Mouse (Mus musculus) embryonic stem cell, embryonic (primary cell): Measurements from ENCODE around the gene Ptprd.

ENCODE experiments used
- CTCF ChIA-PET, 4 experiments: fragments of 300-600 bp in 2 of 4; fragments of 350-600 bp in 2 of 4; sonication (Branson Sonifier 250); formaldehyde crosslinking; loops; one replicate each; lab custom pipeline; 2022; ENCODE audit warnings: inconsistent platforms in 2 of 4; lab: Charles Lee
- POLR2A ChIA-PET, 4 experiments: fragments of 300-600 bp in 2 of 4; fragments of 350-600 bp in 2 of 4; sonication (Branson Sonifier 250); formaldehyde crosslinking; loops; one replicate each; lab custom pipeline; 2022; ENCODE audit warnings: antibody characterized with exemption in 4 of 4, inconsistent platforms in 1 of 4; lab: Charles Lee

Ptprd gene

DNA sequence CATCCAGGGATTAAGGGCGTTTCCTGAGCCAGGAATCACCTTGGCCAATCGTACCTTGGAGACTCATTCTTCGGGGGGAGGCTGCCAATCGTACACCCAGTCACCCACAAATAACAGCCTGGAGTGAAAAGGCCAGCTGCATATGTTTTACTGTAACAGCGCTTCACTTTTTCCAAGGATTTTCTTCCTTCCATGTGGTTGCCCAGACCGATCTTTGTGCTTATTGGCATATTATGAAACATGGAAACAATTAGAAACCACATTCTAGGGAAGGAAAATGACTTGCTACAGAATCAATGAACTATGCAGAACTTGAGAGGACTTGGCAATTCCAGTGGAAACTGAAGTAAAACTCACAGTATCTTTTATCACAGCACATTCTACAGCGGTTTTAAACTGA lies 2218.7 kb downstream of the Ptprd start:
- ChIA-PET POLR2A (no interaction called here), CTCF (no interaction called here)

DNA sequence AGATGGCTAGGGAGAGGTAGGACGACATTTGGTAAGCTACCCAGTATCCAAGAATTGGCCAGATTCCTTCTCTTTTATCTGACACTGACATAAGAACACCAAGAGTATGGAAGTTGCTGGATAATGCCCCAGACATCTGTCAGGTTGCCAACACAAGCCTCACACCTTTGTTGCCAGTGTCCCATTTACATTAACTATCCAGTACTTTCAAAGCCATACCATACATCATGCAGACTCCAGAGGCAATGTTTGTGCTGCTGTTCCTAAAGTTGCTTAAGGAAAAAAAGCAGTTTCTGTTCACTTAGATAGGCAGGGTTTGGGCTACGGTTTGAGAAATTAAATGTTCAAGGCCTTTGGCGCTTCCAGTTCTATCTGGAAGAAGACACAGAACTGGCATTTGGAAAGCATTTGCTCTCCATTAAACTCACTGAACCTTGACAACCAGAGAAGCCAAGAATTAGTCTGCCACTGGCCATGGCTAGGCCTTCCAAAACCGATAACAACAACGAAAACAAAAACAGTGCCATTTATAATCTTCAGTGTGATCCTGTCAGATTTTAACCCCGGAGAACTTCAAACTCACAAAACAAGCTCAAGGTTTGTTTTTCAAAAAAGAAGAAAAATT lies 2220.0 kb downstream of the Ptprd start:
- ChIA-PET CTCF (no interaction called here), POLR2A (interaction anchor here in 1 of 4 experiments (0.7 kb wide), 1 partner anchor 19 kb away, joined by 4 read pairs; no protein-coding TSS in a partner anchor)

GRCm38 (mm10) chr4:75974728-75975127 lies 2237.0 kb downstream of the Ptprd start:
- CTCF ChIA-PET = no interaction called here

GRCm38 (mm10) chr4:75973322-75973721 lies 2238.4 kb downstream of the Ptprd start:
- ChIA-PET CTCF (no interaction called here), POLR2A (no interaction called here)

More at GRCm38 (mm10) chr4:75974728-75975127, 2237.0 kb downstream of the Ptprd start:
- POLR2A ChIA-PET = interaction anchor here in 1 of 4 experiments (0.5 kb wide), 1 partner anchor 13 kb away, joined by 3 read pairs; no protein-coding TSS in a partner anchor

GRCm38 (mm10) chr4:75969961-75970360 lies 2241.8 kb downstream of the Ptprd start:
- POLR2A ChIA-PET = no interaction called here

GRCm38 (mm10) chr4:75968618-75969017 lies 2243.1 kb downstream of the Ptprd start:
- POLR2A ChIA-PET = no interaction called here
- CTCF ChIA-PET = no interaction called here

More at GRCm38 (mm10) chr4:75969961-75970360, 2241.8 kb downstream of the Ptprd start:
- CTCF ChIA-PET = no interaction called here

GRCm38 (mm10) chr4:75965810-75966209 lies 2246.0 kb downstream of the Ptprd start:
- POLR2A ChIA-PET = no interaction called here

DNA sequence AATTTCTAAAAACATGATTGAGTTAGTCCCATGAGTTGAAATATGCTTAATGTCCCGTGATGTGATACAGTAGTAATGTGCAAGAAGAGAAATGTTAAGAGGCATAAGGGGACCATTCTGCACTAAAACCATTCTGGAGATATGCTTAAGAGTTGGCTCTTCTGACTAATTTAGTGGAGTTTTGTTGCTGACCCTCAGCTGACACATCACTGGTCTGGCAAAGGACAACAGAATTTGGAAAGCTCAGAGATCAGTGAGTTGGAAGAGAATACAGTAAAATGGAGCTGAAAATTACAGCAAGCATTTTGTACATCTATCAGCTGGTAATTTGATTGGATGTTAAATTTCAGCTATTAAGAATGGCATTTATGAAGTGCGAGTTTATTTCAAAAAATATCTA lies 2248.8 kb downstream of the Ptprd start:
- POLR2A ChIA-PET = interaction anchor here in 1 of 4 experiments (0.6 kb wide), 1 partner anchor 561 kb away, joined by 5 read pairs; no protein-coding TSS in a partner anchor
- CTCF ChIA-PET = no interaction called here

More at GRCm38 (mm10) chr4:75965810-75966209, 2246.0 kb downstream of the Ptprd start:
- CTCF ChIA-PET = no interaction called here

GRCm38 (mm10) chr4:75961865-75962264 lies 2249.9 kb downstream of the Ptprd start:
- POLR2A ChIA-PET = no interaction called here
- CTCF ChIA-PET = no interaction called here

DNA sequence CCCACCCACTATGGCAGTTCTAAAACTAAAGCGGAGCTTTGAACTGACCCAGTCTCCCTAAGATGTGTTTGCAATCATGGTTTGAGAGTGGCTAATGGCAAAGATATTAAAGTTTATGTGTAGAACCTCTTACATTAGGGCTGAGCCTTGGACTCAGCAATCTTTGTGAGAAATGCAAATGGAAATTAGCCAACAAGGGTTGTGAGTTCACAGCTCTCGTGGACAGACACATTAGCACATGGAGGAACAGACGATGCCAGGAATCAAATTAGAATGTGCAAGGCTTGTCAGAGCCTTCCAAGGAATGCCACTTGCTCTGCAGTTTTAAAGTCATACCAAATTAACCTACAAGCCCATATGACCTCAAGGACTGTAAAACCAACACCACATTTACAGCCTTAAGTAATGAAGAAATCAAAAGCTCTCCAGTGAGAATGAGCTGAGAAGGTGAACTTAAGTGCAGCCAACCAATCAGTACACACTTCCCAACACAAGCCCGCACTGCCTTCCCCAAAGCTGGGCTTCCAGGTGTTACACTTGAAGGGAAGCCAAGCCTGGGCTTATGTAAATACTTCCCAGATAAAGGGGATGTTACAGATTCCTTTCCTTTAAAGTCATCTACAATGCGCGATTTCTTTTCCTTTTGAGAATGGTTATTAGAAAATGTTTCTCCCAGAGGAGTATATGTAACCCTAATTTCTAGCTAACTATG lies 2258.3 kb downstream of the Ptprd start:
- POLR2A ChIA-PET = interaction anchor here in 1 of 4 experiments (0.6 kb wide), 1 partner anchor 11 kb away, joined by 7 read pairs; no protein-coding TSS in a partner anchor
- CTCF ChIA-PET = interaction anchor here in 1 of 4 experiments (0.7 kb wide), 1 partner anchor 43 kb away, joined by 3 read pairs; no protein-coding TSS in a partner anchor

GRCm38 (mm10) chr4:75950582-75950981 lies 2261.2 kb downstream of the Ptprd start:
- CTCF ChIA-PET = no interaction called here
- POLR2A ChIA-PET = no interaction called here

DNA sequence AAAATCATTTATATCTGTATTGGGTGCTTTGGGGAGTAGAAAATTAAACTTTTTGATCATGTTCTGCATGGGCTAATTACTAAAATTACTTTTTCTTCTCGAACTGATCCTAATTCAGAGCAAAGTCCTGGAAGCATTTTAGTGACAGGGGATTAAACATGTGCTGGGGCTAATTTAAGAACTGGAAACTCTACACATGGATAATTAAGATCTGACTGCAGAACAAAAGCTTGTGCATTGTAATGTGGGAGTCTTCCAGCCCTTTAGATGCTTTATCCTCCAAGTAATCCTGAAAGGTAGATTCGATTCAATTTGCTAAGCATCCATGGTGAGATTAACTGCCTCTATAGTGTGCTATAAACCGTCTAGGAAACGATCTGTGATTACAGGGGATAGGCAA lies 2316.9 kb downstream of the Ptprd start:
- POLR2A ChIA-PET = no interaction called here

More for the DNA sequence above, 2316.9 kb downstream of the Ptprd start:
- CTCF ChIA-PET = no interaction called here
